Mouse (Mus musculus): ENCODE measurements around the gene Zfp280d. TPM values are rescaled to one million over a fixed set of nuclear protein-coding genes. Genes with fewer than 3 reads are reported as not detected.
"Not testable (repeated sequence)": the region's sequence is repeated elsewhere in the genome, so short reads cannot be mapped to it uniquely, and the experiment has no call there.

The Zfp280d gene
- polyA plus RNA-seq, 1 experiment: 41.0 TPM

- DNase-seq (ENCODE audit: low spot score): no peak
These were observed 99.4 kb downstream of the Zfp280d start for GRCm38 (mm10) chr9:72374074-72374473.

- no peak for DNase-seq (ENCODE audit: low spot score)
These were observed 100.3 kb downstream of the Zfp280d start for GRCm38 (mm10) chr9:72374996-72375395.

DNA sequence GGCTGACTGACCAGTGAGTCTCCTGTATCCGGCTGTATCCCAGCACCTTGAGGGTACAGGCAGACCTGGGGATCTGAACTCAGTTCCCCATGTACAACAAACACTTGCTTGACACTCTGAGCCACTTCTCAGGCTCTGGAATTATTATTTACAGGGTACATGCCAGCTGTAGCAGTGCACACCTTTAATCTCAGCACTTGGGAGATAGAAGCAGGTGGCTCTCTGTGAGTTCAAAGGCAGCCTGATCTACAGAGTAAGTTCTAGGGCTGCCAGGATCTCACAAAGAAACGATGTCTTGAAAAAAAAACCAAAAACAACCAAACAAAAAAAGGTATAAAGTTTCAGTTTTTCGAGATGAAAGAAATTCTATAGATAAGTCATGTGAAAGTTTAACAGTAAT is 101.0 kb downstream of the Zfp280d start:
- DNase-seq (ENCODE audit: low spot score): no peak

GRCm38 (mm10) chr9:72385786-72386185 is 111.1 kb downstream of the Zfp280d start:
- no peak for DNase-seq (ENCODE audit: low spot score)

DNA sequence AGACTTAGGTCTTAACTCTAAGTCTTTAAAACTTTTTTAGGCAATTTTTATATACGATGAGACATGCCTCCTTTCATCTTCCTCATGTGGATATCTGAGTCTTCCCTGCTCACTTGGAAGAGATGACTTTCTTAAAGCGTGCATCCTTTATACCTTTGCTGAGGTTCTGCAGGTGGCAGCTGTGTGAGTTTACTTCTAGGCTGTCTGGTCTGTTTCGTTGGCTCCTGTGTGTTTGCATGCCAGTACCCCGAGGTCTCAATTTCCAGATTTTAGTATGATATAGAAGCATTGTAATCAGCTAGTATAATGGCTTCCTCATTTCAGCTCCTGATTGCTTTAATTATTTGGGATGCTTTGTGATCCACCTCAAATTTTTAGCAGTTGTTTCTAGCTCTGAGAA is 114.3 kb downstream of the Zfp280d start:
- no peak for DNase-seq (ENCODE audit: low spot score)

DNA sequence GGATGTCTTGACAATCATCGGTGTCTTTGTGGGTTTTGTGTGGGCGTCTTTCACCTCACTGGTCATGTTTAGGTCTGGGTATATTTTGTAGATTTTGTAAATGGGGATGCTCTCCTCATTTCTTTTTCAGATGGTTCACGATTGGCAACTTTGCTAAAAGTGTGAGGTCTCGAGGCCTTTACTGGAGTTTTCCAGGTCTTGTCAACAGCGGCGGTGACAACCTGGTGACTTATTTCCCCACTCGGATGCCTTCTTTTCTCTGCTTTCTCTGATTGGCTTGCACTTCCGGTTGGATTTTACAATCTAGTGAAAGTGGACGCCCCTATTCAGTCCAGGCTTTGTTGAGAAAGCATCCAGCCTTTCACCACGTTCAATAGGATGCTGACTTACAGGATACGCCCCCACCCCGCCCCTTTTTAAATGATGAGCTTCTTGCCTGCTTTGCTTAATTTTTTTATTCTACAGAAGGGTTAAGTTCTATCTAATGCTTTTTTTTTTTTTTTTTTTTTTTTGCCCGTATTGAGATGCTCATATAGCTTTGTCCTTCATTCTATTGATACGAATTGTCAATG is 114.9 kb downstream of the Zfp280d start:
- no peak for DNase-seq (ENCODE audit: low spot score)

- DNase-seq (ENCODE audit: low spot score): no peak
These were observed 115.8 kb downstream of the Zfp280d start for GRCm38 (mm10) chr9:72390321-72391077.

GRCm38 (mm10) chr9:72392686-72393085 is 118.0 kb downstream of the Zfp280d start:
- no peak for DNase-seq (ENCODE audit: low spot score)

- no peak for DNase-seq (ENCODE audit: low spot score)
These were observed 118.6 kb downstream of the Zfp280d start for GRCm38 (mm10) chr9:72393238-72393637.

GRCm38 (mm10) chr9:72393869-72394341 is 119.2 kb downstream of the Zfp280d start:
- DNase-seq (ENCODE audit: low spot score): no peak

- DNase-seq (ENCODE audit: low spot score): no peak
These were observed 125.5 kb downstream of the Zfp280d start for GRCm38 (mm10) chr9:72400121-72400520.

DNA sequence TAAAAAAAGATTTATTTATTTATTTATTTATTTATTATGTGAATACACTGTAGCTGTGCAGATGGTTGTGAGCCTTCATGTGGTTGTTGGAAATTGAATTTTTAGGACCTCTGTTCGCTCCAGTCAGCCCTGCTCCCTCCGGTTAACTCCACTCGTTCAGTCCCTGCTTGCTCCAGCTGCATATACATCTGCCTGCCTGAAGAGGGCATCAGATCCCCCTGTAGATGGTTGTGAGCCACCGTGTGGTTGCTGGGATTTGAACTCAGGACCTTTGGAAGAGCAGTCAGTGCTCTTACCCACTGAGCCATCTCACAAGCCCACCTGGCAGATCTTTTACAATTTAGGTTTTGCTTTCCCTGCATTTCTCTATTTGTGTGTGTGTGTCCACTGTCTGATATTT is 127.1 kb downstream of the Zfp280d start:
- not testable (repeated sequence) for DNase-seq (ENCODE audit: low spot score)

- no peak for DNase-seq (ENCODE audit: low spot score)
These were observed 128.8 kb downstream of the Zfp280d start for GRCm38 (mm10) chr9:72403421-72403820.

GRCm38 (mm10) chr9:72404446-72404845 is 129.8 kb downstream of the Zfp280d start:
- no peak for DNase-seq (ENCODE audit: low spot score)

- DNase-seq (ENCODE audit: low spot score): no peak
These were observed 130.3 kb downstream of the Zfp280d start for GRCm38 (mm10) chr9:72404934-72405333.

- no peak for DNase-seq (ENCODE audit: low spot score)
These were observed 131.4 kb downstream of the Zfp280d start for GRCm38 (mm10) chr9:72405882-72406638.

DNA sequence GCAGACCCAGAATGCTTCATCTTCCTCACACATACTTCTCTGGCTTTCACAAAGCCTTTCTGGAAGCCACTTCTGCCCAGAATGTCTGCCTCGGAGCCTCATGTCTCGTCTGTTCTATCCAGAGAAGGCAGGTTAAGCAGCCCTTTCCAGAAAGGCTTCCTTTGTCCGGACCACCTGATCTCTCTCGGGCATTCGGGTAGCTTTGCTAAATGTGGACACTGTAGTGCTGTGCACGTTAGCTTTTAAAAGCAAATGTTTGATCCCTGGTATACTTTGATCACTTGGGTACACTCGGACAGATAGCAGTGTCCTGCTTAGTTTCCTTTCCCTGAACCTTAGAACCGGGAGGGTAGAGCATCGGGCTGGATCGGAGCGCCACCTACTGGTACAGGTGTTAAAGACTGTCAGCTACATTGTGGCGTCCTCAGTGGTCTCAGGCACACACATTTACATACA is 133.5 kb downstream of the Zfp280d start:
- peak; percentile 60 for DNase-seq (ENCODE audit: low spot score)

GRCm38 (mm10) chr9:72409381-72410225 is 134.9 kb downstream of the Zfp280d start:
- no peak for DNase-seq (ENCODE audit: low spot score)

GRCm38 (mm10) chr9:72411746-72412145 is 137.1 kb downstream of the Zfp280d start:
- no peak for DNase-seq (ENCODE audit: low spot score)
